Mouse (Mus musculus): Measurements from ENCODE around the gene Inca1. TPM values are rescaled to one million over a fixed set of nuclear protein-coding genes. Genes with fewer than 3 reads are reported as not detected.

Inca1 gene
- polyA plus RNA-seq, 1 experiment from 2014 or later: 1.3 TPM

DNA sequence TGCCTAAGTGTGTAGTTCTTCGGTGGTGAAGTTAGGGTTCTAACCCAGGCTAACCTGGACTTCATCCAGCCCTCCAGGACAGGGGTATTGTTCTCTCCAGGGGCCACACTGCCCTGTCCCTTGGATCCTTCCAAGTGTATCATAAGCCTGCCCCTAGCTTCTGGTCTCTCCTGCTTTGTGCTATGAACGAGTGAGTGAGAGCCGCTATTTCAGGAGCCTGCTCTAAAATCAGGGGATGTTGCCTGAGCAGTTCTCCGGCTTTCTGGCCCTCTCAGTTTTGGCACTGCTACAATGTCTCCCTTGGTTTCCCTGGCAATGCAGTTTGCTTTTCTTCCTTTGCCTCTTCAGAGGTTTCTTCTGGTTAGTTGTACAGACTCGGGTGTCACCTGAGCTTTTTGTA, 31.2 kb upstream of the Inca1 start:
- Histone ChIP-seq H3K36me3 (ENCODE audit: control insufficient read depth, insufficient read depth, low read length) (peaks cover 11% of the 10 kb centered on the region), H3K27me3 (ENCODE audit: control insufficient read depth, insufficient read depth, low read length) (no peaks in the 10 kb centered on the region), H3K27ac (ENCODE audit: low read depth, low read length) (no peak overlapping the region), H3K4me3 (ENCODE audit: low read depth, low read length) (no peak overlapping the region), H3K4me1 (ENCODE audit: control insufficient read depth, insufficient read depth, low read length) (no peaks in the 10 kb centered on the region), H3K9ac (ENCODE audit: low read length) (no peak overlapping the region), H3K4me2 (no peak overlapping the region), H3K9me3 (ENCODE audit: control insufficient read depth, low read length) (no peaks in the 10 kb centered on the region)
- no peak for DNase-seq (ENCODE audit: low spot score, missing footprints)
- 69% methylated on average over 5 of the region's 5 CpGs for WGBS
- ATAC-seq (ENCODE audit: low FRiP score): no peak

DNA sequence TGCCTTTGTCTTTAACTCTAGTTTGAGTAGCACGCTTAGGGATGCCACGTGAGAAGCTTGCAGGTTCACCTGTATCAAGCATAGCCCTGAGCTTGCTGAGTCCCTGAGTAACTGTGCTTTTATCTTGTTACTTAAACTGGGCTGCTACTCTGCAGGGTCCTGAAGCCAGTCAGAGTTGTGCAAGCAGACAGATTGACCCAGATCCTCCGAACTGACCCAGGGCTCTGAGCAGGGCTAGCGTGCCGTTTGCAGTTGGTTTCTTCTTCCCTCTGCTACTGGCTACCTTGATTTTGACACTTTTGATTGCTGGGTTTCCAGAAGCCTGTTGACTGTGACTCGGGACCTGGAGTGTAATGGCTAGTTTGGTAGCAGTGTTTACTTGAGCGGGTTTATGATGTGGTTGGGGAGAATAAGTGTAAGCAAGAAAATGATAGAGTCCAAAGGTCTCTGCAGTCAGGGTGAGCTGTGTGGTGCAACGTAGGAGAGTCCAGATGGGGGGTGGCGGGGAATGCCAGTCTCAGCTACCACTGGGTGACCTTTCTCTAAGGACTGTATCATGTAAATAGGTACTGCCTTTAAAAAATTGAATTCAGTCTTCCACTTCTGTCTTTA, 30.6 kb upstream of the Inca1 start:
- Histone ChIP-seq H3K27me3 (ENCODE audit: control insufficient read depth, insufficient read depth, low read length) (no peaks in the 10 kb centered on the region), H3K4me1 (ENCODE audit: control insufficient read depth, insufficient read depth, low read length) (no peaks in the 10 kb centered on the region), H3K27ac (ENCODE audit: low read depth, low read length) (no peak overlapping the region), H3K4me2 (no peak overlapping the region), H3K9ac (ENCODE audit: low read length) (no peak overlapping the region), H3K9me3 (ENCODE audit: control insufficient read depth, low read length) (no peaks in the 10 kb centered on the region), H3K4me3 (ENCODE audit: low read depth, low read length) (no peak overlapping the region), H3K36me3 (ENCODE audit: control insufficient read depth, insufficient read depth, low read length) (peaks cover 13% of the 10 kb centered on the region)
- DNase-seq (ENCODE audit: low spot score, missing footprints): no peak
- WGBS: 88% methylated on average over 9 of the region's 9 CpGs
- no peak for ATAC-seq (ENCODE audit: low FRiP score)

DNA sequence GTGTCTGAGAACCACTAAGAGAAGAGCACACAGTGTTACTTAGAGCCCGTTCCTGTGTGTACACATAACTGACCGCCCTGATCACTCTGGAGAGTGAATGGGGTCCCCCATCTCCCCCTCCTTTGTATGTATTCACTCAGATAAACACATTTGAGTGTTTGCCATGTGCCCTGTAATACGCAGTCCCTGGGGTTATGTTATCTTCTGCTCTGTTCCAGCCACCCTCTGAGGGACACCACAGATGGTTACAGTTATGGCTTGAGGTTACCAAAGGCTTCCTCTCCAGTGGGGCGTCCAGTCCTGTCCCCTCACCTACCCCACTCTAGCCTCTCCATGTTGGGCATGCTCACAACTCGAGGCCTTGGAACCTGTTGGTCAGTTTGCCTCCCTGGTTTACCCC, 27.4 kb upstream of the Inca1 start:
- Histone ChIP-seq H3K36me3 (ENCODE audit: control insufficient read depth, insufficient read depth, low read length) (peaks cover 26% of the 10 kb centered on the region), H3K27me3 (ENCODE audit: control insufficient read depth, insufficient read depth, low read length) (no peaks in the 10 kb centered on the region), H3K27ac (ENCODE audit: low read depth, low read length) (no peak overlapping the region), H3K9me3 (ENCODE audit: control insufficient read depth, low read length) (no peaks in the 10 kb centered on the region), H3K9ac (ENCODE audit: low read length) (no peak overlapping the region), H3K4me1 (ENCODE audit: control insufficient read depth, insufficient read depth, low read length) (no peaks in the 10 kb centered on the region), H3K4me2 (no peak overlapping the region), H3K4me3 (ENCODE audit: low read depth, low read length) (no peak overlapping the region)
- WGBS: 90% methylated on average over 5 of the region's 5 CpGs
- ATAC-seq (ENCODE audit: low FRiP score): no peak
- no peak for DNase-seq (ENCODE audit: low spot score, missing footprints)

DNA sequence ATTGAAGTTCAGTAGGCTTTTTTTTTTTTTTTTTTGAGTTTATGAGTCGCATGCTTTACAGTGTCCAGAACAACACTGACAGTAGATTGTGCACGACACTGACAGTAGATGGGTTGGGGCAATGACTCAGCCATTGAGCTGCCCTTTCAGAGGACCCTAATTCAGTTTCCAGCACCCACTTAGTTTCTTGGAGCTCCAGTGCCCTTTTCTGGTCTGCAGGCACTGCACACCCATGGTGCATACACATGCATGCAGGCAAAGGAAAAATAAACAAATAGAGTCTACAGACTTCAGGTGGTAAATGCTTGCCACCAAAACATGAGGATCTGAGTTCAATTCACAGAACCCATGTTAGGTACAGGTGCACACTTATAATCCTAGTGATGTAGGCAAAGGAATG, 26.6 kb upstream of the Inca1 start:
- 97% methylated on average over 2 of the region's 2 CpGs for WGBS
- Histone ChIP-seq H3K27ac (ENCODE audit: low read depth, low read length) (no peak overlapping the region), H3K4me2 (no peak overlapping the region), H3K36me3 (ENCODE audit: control insufficient read depth, insufficient read depth, low read length) (peaks cover 26% of the 10 kb centered on the region), H3K9me3 (ENCODE audit: control insufficient read depth, low read length) (no peaks in the 10 kb centered on the region), H3K4me1 (ENCODE audit: control insufficient read depth, insufficient read depth, low read length) (no peaks in the 10 kb centered on the region), H3K27me3 (ENCODE audit: control insufficient read depth, insufficient read depth, low read length) (no peaks in the 10 kb centered on the region), H3K9ac (ENCODE audit: low read length) (no peak overlapping the region), H3K4me3 (ENCODE audit: low read depth, low read length) (no peak overlapping the region)
- no peak for DNase-seq (ENCODE audit: low spot score, missing footprints)
- ATAC-seq (ENCODE audit: low FRiP score): no peak

DNA sequence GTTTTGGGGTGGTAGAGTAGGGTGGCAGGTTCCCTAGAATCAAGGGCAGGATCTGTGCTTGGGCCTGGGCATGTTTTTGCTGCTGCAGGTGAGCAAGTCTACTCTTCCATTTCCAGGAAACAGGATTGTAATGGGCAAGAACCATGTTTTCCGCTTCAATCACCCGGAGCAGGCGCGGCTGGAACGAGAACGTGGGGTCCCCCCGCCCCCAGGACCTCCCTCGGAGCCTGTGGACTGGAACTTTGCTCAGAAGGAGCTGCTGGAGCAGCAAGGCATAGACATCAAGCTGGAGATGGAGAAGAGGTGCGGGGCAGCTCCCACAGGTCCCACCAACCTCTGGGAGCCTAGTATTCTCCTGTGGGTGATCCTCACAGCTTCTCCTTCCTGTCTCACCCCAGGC, 24.8 kb upstream of the Inca1 start:
- Histone ChIP-seq H3K9me3 (ENCODE audit: control insufficient read depth, low read length) (no peaks in the 10 kb centered on the region), H3K4me3 (ENCODE audit: low read depth, low read length) (no peak overlapping the region), H3K36me3 (ENCODE audit: control insufficient read depth, insufficient read depth, low read length) (peaks cover 29% of the 10 kb centered on the region), H3K9ac (ENCODE audit: low read length) (no peak overlapping the region), H3K27me3 (ENCODE audit: control insufficient read depth, insufficient read depth, low read length) (no peaks in the 10 kb centered on the region), H3K27ac (ENCODE audit: low read depth, low read length) (no peak overlapping the region), H3K4me1 (ENCODE audit: control insufficient read depth, insufficient read depth, low read length) (no peaks in the 10 kb centered on the region), H3K4me2 (no peak overlapping the region)
- DNase-seq (ENCODE audit: low spot score, missing footprints) (no peak), ATAC-seq (ENCODE audit: low FRiP score) (no peak)
- 95% methylated on average over 9 of the region's 9 CpGs for WGBS

DNA sequence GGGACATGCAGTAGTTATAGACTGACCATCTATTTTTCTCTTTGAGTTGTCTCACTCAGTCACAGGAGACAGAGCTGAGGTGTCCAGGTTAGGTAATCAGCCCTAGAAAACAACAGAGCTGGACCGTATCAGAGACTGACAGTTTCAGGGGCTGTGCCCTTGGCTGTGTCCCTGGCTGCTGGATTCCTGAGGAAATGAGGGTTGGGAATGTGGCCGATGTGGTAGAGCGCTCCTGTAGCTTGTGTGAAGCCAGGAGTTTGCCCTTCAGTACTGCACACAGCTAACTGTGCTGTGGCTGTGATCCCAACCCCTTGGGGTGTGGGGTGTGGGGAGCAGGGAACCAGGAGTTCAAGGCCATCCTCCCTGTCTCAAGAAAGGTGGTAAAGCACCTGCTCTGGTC, 21.1 kb upstream of the Inca1 start:
- ATAC-seq (ENCODE audit: low FRiP score): no peak
- Histone ChIP-seq H3K4me2 (no peak overlapping the region), H3K4me3 (ENCODE audit: low read depth, low read length) (no peak overlapping the region), H3K9me3 (ENCODE audit: control insufficient read depth, low read length) (no peaks in the 10 kb centered on the region), H3K27me3 (ENCODE audit: control insufficient read depth, insufficient read depth, low read length) (no peaks in the 10 kb centered on the region), H3K36me3 (ENCODE audit: control insufficient read depth, insufficient read depth, low read length) (peaks cover 21% of the 10 kb centered on the region), H3K27ac (ENCODE audit: low read depth, low read length) (no peak overlapping the region), H3K4me1 (ENCODE audit: control insufficient read depth, insufficient read depth, low read length) (no peaks in the 10 kb centered on the region), H3K9ac (ENCODE audit: low read length) (no peak overlapping the region)
- no peak for DNase-seq (ENCODE audit: low spot score, missing footprints)
- 92% methylated on average over 3 of the region's 3 CpGs for WGBS

DNA sequence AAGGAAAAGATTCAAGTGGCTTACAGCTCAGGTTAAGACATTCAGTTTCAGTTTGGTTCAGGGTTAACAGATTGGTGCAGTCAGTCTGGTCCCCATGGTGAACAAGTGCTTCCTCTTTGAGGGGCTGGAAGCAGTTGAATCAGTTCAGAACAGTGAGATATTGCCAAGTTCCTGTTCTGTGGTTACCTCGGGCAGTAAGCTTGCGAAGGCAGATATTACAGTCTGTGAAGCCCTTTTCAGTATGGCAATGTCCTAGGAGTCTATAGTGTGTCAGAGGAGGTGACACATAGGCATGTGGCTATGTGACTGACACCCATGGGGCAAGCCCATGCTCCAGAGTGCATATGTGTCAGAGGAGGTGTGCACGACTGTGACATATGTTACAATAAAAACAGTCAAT, 20.6 kb upstream of the Inca1 start:
- peaks cover 19% of the 10 kb centered on the region for H3K36me3 ChIP-seq (ENCODE audit: control insufficient read depth, insufficient read depth, low read length)
- no peak overlapping the region for H3K4me3 ChIP-seq (ENCODE audit: low read depth, low read length)
- ATAC-seq (ENCODE audit: low FRiP score) (no peak), DNase-seq (ENCODE audit: low spot score, missing footprints) (no peak)
- no peak overlapping the region for H3K27ac ChIP-seq (ENCODE audit: low read depth, low read length)
- H3K9ac ChIP-seq (ENCODE audit: low read length): no peak overlapping the region
- H3K27me3 ChIP-seq (ENCODE audit: control insufficient read depth, insufficient read depth, low read length): no peaks in the 10 kb centered on the region
- H3K9me3 ChIP-seq (ENCODE audit: control insufficient read depth, low read length): no peaks in the 10 kb centered on the region
- 97% methylated on average over 3 of the region's 3 CpGs for WGBS
- no peaks in the 10 kb centered on the region for H3K4me1 ChIP-seq (ENCODE audit: control insufficient read depth, insufficient read depth, low read length)
- no peak overlapping the region for H3K4me2 ChIP-seq

DNA sequence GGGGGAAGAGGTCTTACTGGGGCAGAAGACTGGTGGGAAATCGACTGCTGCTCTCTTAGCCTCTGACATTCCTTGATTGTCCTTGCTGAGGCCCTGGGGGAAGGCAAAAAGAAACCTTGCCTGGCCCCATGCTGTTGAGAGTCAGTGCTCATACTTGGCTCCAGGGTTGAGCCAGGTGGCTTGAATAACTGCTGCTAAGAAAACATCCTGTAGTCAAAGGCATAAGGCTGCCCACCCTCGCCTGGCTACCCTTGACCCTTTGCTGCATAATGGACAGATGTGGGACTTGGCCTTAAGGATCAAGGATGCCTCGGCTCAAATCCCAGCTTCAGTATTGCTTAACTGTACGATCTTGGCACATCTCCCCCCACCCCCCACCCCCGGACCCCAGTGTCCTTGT, 18.5 kb upstream of the Inca1 start:
- no peak overlapping the region for H3K4me2 ChIP-seq
- no peaks in the 10 kb centered on the region for H3K9me3 ChIP-seq (ENCODE audit: control insufficient read depth, low read length)
- H3K4me1 ChIP-seq (ENCODE audit: control insufficient read depth, insufficient read depth, low read length): no peaks in the 10 kb centered on the region
- H3K27ac ChIP-seq (ENCODE audit: low read depth, low read length): no peak overlapping the region
- no peaks in the 10 kb centered on the region for H3K27me3 ChIP-seq (ENCODE audit: control insufficient read depth, insufficient read depth, low read length)
- WGBS: 81% methylated on average over 5 of the region's 5 CpGs
- ATAC-seq (ENCODE audit: low FRiP score) (no peak), DNase-seq (ENCODE audit: low spot score, missing footprints) (no peak)
- H3K9ac ChIP-seq (ENCODE audit: low read length): no peak overlapping the region
- H3K36me3 ChIP-seq (ENCODE audit: control insufficient read depth, insufficient read depth, low read length): peaks cover 7% of the 10 kb centered on the region
- no peak overlapping the region for H3K4me3 ChIP-seq (ENCODE audit: low read depth, low read length)

DNA sequence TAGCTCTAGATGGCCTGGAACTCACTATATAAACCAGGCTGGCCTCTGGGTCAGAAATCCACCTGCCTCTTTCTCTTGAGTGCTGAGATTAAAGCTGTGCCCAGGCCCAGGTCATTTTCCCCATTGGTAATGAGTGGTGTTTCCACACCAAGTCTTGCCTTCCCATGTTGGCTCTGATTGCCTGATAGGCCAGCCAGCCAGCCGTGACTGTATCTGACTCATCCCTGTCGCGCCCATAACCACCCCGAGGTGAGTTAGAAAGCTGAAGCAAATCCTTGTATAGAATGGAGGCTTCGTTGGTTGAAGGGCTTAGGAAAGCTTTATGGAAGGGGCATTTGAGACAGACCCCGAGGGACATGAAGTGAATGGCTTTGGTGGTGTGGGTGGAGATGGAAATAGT, 15.9 kb upstream of the Inca1 start:
- no peak overlapping the region for H3K9ac ChIP-seq (ENCODE audit: low read length)
- WGBS: 83% methylated on average over 6 of the region's 6 CpGs

DNA sequence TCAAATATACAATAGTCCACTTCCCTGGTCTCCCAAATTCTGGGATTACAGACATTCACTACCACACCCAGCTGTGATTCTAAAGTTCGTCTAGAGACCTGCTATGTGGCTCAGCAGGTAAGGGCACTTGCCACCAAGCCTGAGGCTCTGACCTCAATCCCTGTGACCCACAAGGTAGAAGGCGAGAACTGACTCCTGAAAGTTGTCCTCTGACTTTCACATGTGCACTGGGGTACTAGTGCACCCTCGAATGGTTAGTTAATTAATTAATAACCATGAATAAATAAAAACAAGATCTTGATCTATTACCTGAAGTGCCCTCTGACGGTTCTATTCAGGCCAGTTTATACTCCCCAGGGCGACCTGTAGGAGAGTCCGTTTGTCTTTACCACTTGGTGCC, 13.3 kb upstream of the Inca1 start:
- DNase-seq (ENCODE audit: low spot score, missing footprints): no peak
- Histone ChIP-seq H3K9ac (ENCODE audit: low read length) (no peak overlapping the region), H3K4me2 (no peak overlapping the region), H3K4me3 (ENCODE audit: low read depth, low read length) (no peak overlapping the region), H3K4me1 (ENCODE audit: control insufficient read depth, insufficient read depth, low read length) (no peaks in the 10 kb centered on the region), H3K27ac (ENCODE audit: low read depth, low read length) (no peak overlapping the region), H3K9me3 (ENCODE audit: control insufficient read depth, low read length) (no peaks in the 10 kb centered on the region), H3K36me3 (ENCODE audit: control insufficient read depth, insufficient read depth, low read length) (peaks cover 4% of the 10 kb centered on the region), H3K27me3 (ENCODE audit: control insufficient read depth, insufficient read depth, low read length) (no peaks in the 10 kb centered on the region)
- 92% methylated on average over 6 of the region's 6 CpGs for WGBS
- ATAC-seq (ENCODE audit: low FRiP score): no peak

More for the DNA sequence above, 15.9 kb upstream of the Inca1 start:
- Histone ChIP-seq H3K27ac (ENCODE audit: low read depth, low read length) (no peak overlapping the region), H3K4me3 (ENCODE audit: low read depth, low read length) (no peak overlapping the region), H3K36me3 (ENCODE audit: control insufficient read depth, insufficient read depth, low read length) (peaks cover 4% of the 10 kb centered on the region), H3K9me3 (ENCODE audit: control insufficient read depth, low read length) (no peaks in the 10 kb centered on the region), H3K4me1 (ENCODE audit: control insufficient read depth, insufficient read depth, low read length) (no peaks in the 10 kb centered on the region), H3K27me3 (ENCODE audit: control insufficient read depth, insufficient read depth, low read length) (no peaks in the 10 kb centered on the region), H3K4me2 (no peak overlapping the region)
- ATAC-seq (ENCODE audit: low FRiP score) (no peak), DNase-seq (ENCODE audit: low spot score, missing footprints) (no peak)

All from midbrain, embryonic 11.5 days (tissue).